Mouse (Mus musculus) retina, postnatal 1 day (tissue): ENCODE data around the gene Fst.

Source experiments
- DNase-seq: peaks from one replicate; pipeline ENCODE4 v3.0.0-alpha.2; 2012

Gene Fst

GRCm38 (mm10) chr13:114458886-114459700, at the start of gene Fst:
TSS of gene Fst (minus strand) at chr13:114458951.
- DNase-seq = peak; percentile 73

GRCm38 (mm10) chr13:114493826-114494225, 35.1 kb upstream of the Fst start:
- DNase-seq = no peak

- no peak for DNase-seq
Observed at GRCm38 (mm10) chr13:114488178-114488577, 29.4 kb upstream of the Fst start.

GRCm38 (mm10) chr13:114478329-114478728, 19.6 kb upstream of the Fst start:
- no peak for DNase-seq

- DNase-seq = no peak
Observed at GRCm38 (mm10) chr13:114469945-114470344, 11.2 kb upstream of the Fst start.

- no peak for DNase-seq
Observed at GRCm38 (mm10) chr13:114466269-114466919, 7.6 kb upstream of the Fst start.

- no peak for DNase-seq
Observed at GRCm38 (mm10) chr13:114465387-114465786, 6.6 kb upstream of the Fst start.

- DNase-seq = no peak
Observed at GRCm38 (mm10) chr13:114464824-114465223, 6.1 kb upstream of the Fst start.

GRCm38 (mm10) chr13:114462548-114463408, 4.0 kb upstream of the Fst start:
- no peak for DNase-seq

GRCm38 (mm10) chr13:114460306-114460892, 1.6 kb upstream of the Fst start:
- peak; percentile 93 for DNase-seq

- DNase-seq = no peak
Observed at GRCm38 (mm10) chr13:114459701-114460160, 980 bp upstream of the Fst start.

GRCm38 (mm10) chr13:114458291-114458885, 363 bp downstream of the Fst start:
- peak; percentile 77 for DNase-seq

- DNase-seq = no peak
Observed at GRCm38 (mm10) chr13:114457567-114458120, 1.1 kb downstream of the Fst start.

GRCm38 (mm10) chr13:114456766-114457566, 1.8 kb downstream of the Fst start:
- peak; percentile 71 for DNase-seq

- DNase-seq = peak; percentile 64
Observed at GRCm38 (mm10) chr13:114456224-114456623, 2.5 kb downstream of the Fst start.

- DNase-seq = no peak
Observed at GRCm38 (mm10) chr13:114455788-114456187, 3.0 kb downstream of the Fst start.

GRCm38 (mm10) chr13:114447213-114447612, 11.5 kb downstream of the Fst start:
- no peak for DNase-seq

GRCm38 (mm10) chr13:114432491-114432890, 26.3 kb downstream of the Fst start:
- DNase-seq = no peak

- no peak for DNase-seq
Observed at GRCm38 (mm10) chr13:114425230-114425629, 33.5 kb downstream of the Fst start.

- DNase-seq = no peak
Observed at GRCm38 (mm10) chr13:114420235-114420634, 38.5 kb downstream of the Fst start.

- DNase-seq = no peak
Observed at GRCm38 (mm10) chr13:114419364-114419763, 39.4 kb downstream of the Fst start.
